12 mouse cellular contexts compared by ENCODE assay signal in genomic region chr1:39006830-39007829, GRCm38 (mm10). TPM values are rescaled to one million over a fixed set of nuclear protein-coding genes. Genes with fewer than 3 reads are reported as not detected.
DNase-seq lines count a peak whose midpoint lies in the region; ATAC-seq lines count a peak whose summit lies in the region.
"Had no signal": no experiment of that assay in that cellular context is flagged by ENCODE, and none has a peak within 500 bp of the region (broad histone marks: within the 10 kb centered on the region; RNA-seq: fewer than 3 reads in every experiment).

No protein-coding gene starts in this region.

- no peaks in the 10 kb centered on the region; the same call in 1 of the 2 replicates for H3K4me1 ChIP-seq in forebrain, embryonic 12.5 days
- H3K4me1 ChIP-seq in forebrain, embryonic 11.5 days (replicated peaks; ENCODE audit: control insufficient read depth, insufficient read depth, low read length) = no peaks in the 10 kb centered on the region
- peaks cover 48% of the 10 kb centered on the region for H3K4me1 ChIP-seq in megakaryocyte, embryonic 14.5 days
- peaks cover 17% of the 10 kb centered on the region for H3K4me1 ChIP-seq in hindbrain, embryonic 15.5 days (replicated peaks)
- H3K4me1 ChIP-seq: liver, embryonic 15.5 days had no signal

- H3K4me3 ChIP-seq in forebrain, embryonic 12.5 days (replicated peaks) = no peak overlapping the region
- no peak overlapping the region for H3K4me3 ChIP-seq in forebrain, embryonic 11.5 days (ENCODE audit: low read depth, low read length)
- peak overlapping the region; percentile 64 for H3K4me3 ChIP-seq in megakaryocyte, embryonic 14.5 days (replicated peaks)
- H3K4me3 ChIP-seq in hindbrain, embryonic 15.5 days = no peak overlapping the region
- H3K4me3 ChIP-seq: liver, embryonic 15.5 days had no signal

- no peak for DNase-seq in forebrain, embryonic 11.5 days (ENCODE audit: low spot score)
- peak; percentile 27 for DNase-seq in telencephalon, adult 2 months (ENCODE audit: low read depth, low spot score)
- no peak for DNase-seq in ovary, postnatal 36 days (ENCODE audit: low spot score)
- no peak for DNase-seq in cerebellum, postnatal 36 days
- DNase-seq: B cell, adult 2 months; gastrocnemius, postnatal 25 days had no signal

- no peaks in the 10 kb centered on the region for H3K36me3 ChIP-seq in forebrain, embryonic 12.5 days (replicated peaks)
- no peaks in the 10 kb centered on the region for H3K36me3 ChIP-seq in forebrain, embryonic 11.5 days (ENCODE audit: control insufficient read depth, insufficient read depth, low read length)
- H3K36me3 ChIP-seq in megakaryocyte, embryonic 14.5 days (replicated peaks; ENCODE audit: low read length) = peaks cover 9% of the 10 kb centered on the region
- H3K36me3 ChIP-seq in hindbrain, embryonic 15.5 days = no peaks in the 10 kb centered on the region
- H3K36me3 ChIP-seq: liver, embryonic 15.5 days had no signal

- no peaks in the 10 kb centered on the region for H3K9me3 ChIP-seq in forebrain, embryonic 12.5 days
- H3K9me3 ChIP-seq in forebrain, embryonic 11.5 days (ENCODE audit: control insufficient read depth, low read length) = no peaks in the 10 kb centered on the region
- H3K9me3 ChIP-seq in megakaryocyte, embryonic 14.5 days = peaks cover 6% of the 10 kb centered on the region
- H3K9me3 ChIP-seq in hindbrain, embryonic 15.5 days = no peaks in the 10 kb centered on the region
- H3K9me3 ChIP-seq: liver, embryonic 15.5 days had no signal

- no peak overlapping the region for H3K9ac ChIP-seq in forebrain, embryonic 12.5 days
- no peak overlapping the region for H3K9ac ChIP-seq in forebrain, embryonic 11.5 days (ENCODE audit: low read length)
- H3K9ac ChIP-seq in hindbrain, embryonic 15.5 days = no peak overlapping the region
- H3K9ac ChIP-seq: liver, embryonic 15.5 days had no signal

- H3K4me2 ChIP-seq in forebrain, embryonic 12.5 days = no peak overlapping the region
- no peak overlapping the region for H3K4me2 ChIP-seq in forebrain, embryonic 11.5 days (ENCODE audit: low read depth, low read length, severe bottlenecking)
- H3K4me2 ChIP-seq in hindbrain, embryonic 15.5 days = no peak overlapping the region
- H3K4me2 ChIP-seq: liver, embryonic 15.5 days had no signal

- 0 out of 2 replicates have a peak overlapping the region, but pooled peaks have one; percentile 25 for H3K27ac ChIP-seq in forebrain, embryonic 12.5 days
- H3K27ac ChIP-seq in forebrain, embryonic 11.5 days (ENCODE audit: low read depth, low read length) = no peak overlapping the region
- H3K27ac ChIP-seq in hindbrain, embryonic 15.5 days (replicated peaks) = no peak overlapping the region
- H3K27ac ChIP-seq: liver, embryonic 15.5 days had no signal

- ATAC-seq in forebrain, embryonic 12.5 days (ENCODE audit: low FRiP score) = no peak
- no peak for ATAC-seq in forebrain, embryonic 11.5 days (replicated peaks; ENCODE audit: low FRiP score)
- ATAC-seq in megakaryocyte, adult 5-6 weeks (ENCODE audit: poor library complexity, severe bottlenecking) = no peak
- ATAC-seq in hindbrain, embryonic 15.5 days (ENCODE audit: low FRiP score, low read depth) = peak; percentile 54
- ATAC-seq: activated CD4-positive, CD25-positive, alpha-beta regulatory T cell, adult 4 months had no signal

- no peaks in the 10 kb centered on the region for H3K27me3 ChIP-seq in forebrain, embryonic 12.5 days
- no peaks in the 10 kb centered on the region for H3K27me3 ChIP-seq in forebrain, embryonic 11.5 days (ENCODE audit: control insufficient read depth, insufficient read depth, low read length)
- H3K27me3 ChIP-seq in megakaryocyte, embryonic 14.5 days (replicated peaks) = no peaks in the 10 kb centered on the region
- no peaks in the 10 kb centered on the region for H3K27me3 ChIP-seq in hindbrain, embryonic 15.5 days
- H3K27me3 ChIP-seq: liver, embryonic 15.5 days had no signal

- 58% methylated on average over 11 of the region's 11 CpGs for WGBS in forebrain, embryonic 12.5 days
- WGBS in forebrain, embryonic 11.5 days = 69% methylated on average over 11 of the region's 11 CpGs
- 43% methylated on average over 11 of the region's 11 CpGs for WGBS in hindbrain, embryonic 15.5 days

RNA-seq across cellular contexts. Expression of gene Pdcl3, which starts 21.7 kb away (rescaled TPM):
- 174 and 179 TPM in 2 replicates for polyA plus RNA-seq in forebrain, embryonic 12.5 days (2016; fragmentation: Nextera tagmentation; extraction: Ambion mirVana)
- 152 and 157 TPM in 2 replicates for polyA plus RNA-seq in forebrain, embryonic 11.5 days (2014; fragmentation: Nextera tagmentation; extraction: Ambion mirVana)
- polyA plus RNA-seq in megakaryocyte, embryonic 14.5 days (2012; ENCODE audit: insufficient read depth, low replicate concordance) = 9.3 and 67.1 TPM in 2 replicates
- total RNA-seq in megakaryocyte, adult 5-6 weeks (2015) = 77.5 and 88.7 TPM in 2 replicates
- total RNA-seq in megakaryocyte, adult 5-6 weeks (2017) = 49.2 and 58.5 TPM in 2 replicates
- polyA plus RNA-seq in hindbrain, embryonic 15.5 days (2015; fragmentation: Nextera tagmentation; extraction: Ambion mirVana) = 149 and 155 TPM in 2 replicates
